Mouse (Mus musculus) Patski (cell line): ENCODE measurements around the gene Fancl. TPM values are rescaled to one million over a fixed set of nuclear protein-coding genes. Genes with fewer than 3 reads are reported as not detected.

Experiments used
- ATAC-seq: fragments of 100-300 bp; one replicate; pipeline ENCODE4 v1.8.0; 2021
- CTCF ChIA-PET: fragments of 350-600 bp; sonication (Branson Sonifier 250); formaldehyde crosslinking; loops from one replicate; lab custom pipeline; 2022; ENCODE audit warnings: inconsistent platforms; lab: Charles Lee
- POLR2A ChIA-PET: fragments of 350-600 bp; sonication (Branson Sonifier 250); formaldehyde crosslinking; loops from one replicate; lab custom pipeline; 2022; ENCODE audit warnings: antibody characterized with exemption, inconsistent platforms; lab: Charles Lee
- DNase-seq: peaks from one replicate; pipeline ENCODE4 v3.0.0-alpha.2; 2011; ENCODE audit warnings: low read depth, low spot score
- H3K27me3 ChIP-seq: fragments of 371-371 bp; one replicate; pipeline ENCODE4 v1.5.1; 2021
- CTCF ChIP-seq: fragments of 100-300 bp; IDR thresholded peaks from one replicate; pipeline ENCODE4 v1.5.1; 2021
- in situ Hi-C: fragments of 300-500 bp; cut with MboI; formaldehyde crosslinking; loops from 3 replicates; pipeline ENCODE4 v1.11.1; 2018; ENCODE audit warnings: low pct_unique_long_range_greater_than_20kb, mixed read lengths
- polyA plus RNA-seq: library from polyadenylated mRNA; unstranded; gene quantifications from one replicate; pipeline ENCODE4 v1.2.3, GENCODE M21; 2021

Fancl gene
- polyA plus RNA-seq, 1 experiment from 2014 or later: 16.7 TPM

DNA sequence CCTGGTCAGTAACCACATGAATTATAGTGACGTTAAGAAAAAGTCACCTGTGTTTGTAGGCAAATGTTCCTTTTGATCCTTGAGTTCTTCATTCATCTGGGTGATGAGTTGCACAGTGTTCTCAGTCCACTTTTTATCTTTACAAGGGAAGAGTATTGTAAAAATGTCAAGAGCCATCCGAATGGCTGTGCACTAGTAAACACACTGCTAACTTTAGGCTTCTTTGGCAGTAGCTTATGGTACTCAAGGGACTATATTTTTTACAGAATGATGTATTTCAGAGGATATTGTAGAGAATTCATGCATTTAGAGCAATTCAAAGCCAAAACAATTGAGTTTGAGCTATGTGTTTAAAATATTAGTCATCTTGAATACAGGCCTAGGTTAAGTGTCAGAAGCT is 35.5 kb downstream of the Fancl start:
- ChIA-PET POLR2A (no interaction called here), CTCF (interaction anchor here (1.0 kb wide), 1 partner anchor 16 kb away, joined by 3 read pairs; no protein-coding TSS in a partner anchor)
- ATAC-seq: no peak
- no peaks in the 10 kb centered on the region for H3K27me3 ChIP-seq
- in situ Hi-C loops: no loop called here
- no peak for TF ChIP-seq CTCF
- no peak for DNase-seq

DNA sequence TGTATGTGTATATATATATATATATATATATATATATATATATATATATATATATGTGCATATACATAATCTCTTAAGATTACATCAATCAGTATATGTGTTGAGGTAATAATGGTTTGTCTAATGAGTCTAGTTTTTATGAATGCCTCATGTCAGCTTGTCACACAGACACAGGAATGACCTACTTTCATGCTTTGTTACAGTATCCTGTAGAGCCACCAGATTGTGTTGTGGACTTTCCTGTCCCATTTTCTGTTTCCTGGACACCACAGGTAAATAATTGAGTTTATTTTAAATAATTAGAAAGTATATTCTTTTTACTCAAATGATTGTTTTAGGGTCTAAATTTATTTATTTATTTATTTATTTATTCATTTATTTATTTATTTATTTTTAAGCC is 48.3 kb downstream of the Fancl start:
- no peak for TF ChIP-seq CTCF
- H3K27me3 ChIP-seq: no peaks in the 10 kb centered on the region
- in situ Hi-C loops: no loop called here
- ATAC-seq (no peak), DNase-seq (no peak)
- ChIA-PET CTCF (interaction anchor here (1.2 kb wide), 1 partner anchor 22 kb away, joined by 3 read pairs; no protein-coding TSS in a partner anchor), POLR2A (no interaction called here)

GRCm38 (mm10) chr11:26437818-26438217 is 51.9 kb downstream of the Fancl start:
- POLR2A ChIA-PET: no interaction called here
- in situ Hi-C loops: no loop called here
- no peak for TF ChIP-seq CTCF
- DNase-seq: no peak
- CTCF ChIA-PET: no interaction called here
- no peak for ATAC-seq
- no peaks in the 10 kb centered on the region for H3K27me3 ChIP-seq

DNA sequence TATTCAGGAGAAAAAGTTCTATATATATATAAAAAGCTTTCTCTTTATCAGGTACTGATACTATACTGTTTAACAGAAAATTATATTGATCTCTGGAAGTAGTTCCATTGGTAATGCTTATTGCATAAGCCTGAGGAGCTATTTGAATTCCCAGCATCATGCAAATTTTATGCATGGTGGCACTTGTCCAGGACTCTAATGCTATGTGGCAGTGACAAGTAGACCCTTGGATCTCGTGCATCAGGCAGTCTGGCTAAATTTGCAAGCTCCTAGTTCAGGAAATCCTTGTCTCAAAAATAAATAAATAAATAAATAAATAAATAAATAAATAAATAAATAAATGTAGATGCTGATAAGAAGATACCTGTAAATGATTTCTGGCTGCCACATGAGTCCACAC is 55.2 kb downstream of the Fancl start:
- CTCF ChIA-PET: interaction anchor here (1.8 kb wide), 1 partner anchor 27 kb away, joined by 4 read pairs; no protein-coding TSS in a partner anchor
- no peak for TF ChIP-seq CTCF
- POLR2A ChIA-PET: no interaction called here
- ATAC-seq (no peak), DNase-seq (no peak)
- in situ Hi-C loops: no loop called here
- H3K27me3 ChIP-seq: no peaks in the 10 kb centered on the region

DNA sequence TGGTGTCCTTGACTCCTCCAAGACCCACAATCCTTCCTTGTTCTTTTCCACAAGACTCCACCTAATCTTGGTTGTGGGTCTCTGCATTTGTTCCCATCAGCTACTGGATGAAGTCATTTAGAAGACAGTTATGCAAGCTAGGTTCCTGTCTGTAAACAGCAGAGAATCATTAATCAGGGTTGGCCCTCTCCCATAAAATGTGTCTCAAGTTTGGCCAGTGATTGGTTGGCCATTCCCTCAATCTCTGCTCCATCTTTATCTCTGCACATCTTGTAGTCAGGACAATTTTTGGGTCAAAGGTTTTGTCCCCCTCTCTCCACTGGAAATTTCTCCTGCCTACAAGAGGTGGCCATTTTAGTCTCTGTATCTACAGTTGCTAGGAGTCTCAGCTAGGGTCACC is 58.4 kb downstream of the Fancl start:
- H3K27me3 ChIP-seq: no peaks in the 10 kb centered on the region
- DNase-seq: no peak
- in situ Hi-C loops: no loop called here
- no peak for ATAC-seq
- no peak for TF ChIP-seq CTCF
- POLR2A ChIA-PET: no interaction called here
- CTCF ChIA-PET: interaction anchor here (1.4 to 1.9 kb wide), 2 partner anchors 11 to 31 kb away, joined by 3 to 4 read pairs; no protein-coding TSS in a partner anchor

DNA sequence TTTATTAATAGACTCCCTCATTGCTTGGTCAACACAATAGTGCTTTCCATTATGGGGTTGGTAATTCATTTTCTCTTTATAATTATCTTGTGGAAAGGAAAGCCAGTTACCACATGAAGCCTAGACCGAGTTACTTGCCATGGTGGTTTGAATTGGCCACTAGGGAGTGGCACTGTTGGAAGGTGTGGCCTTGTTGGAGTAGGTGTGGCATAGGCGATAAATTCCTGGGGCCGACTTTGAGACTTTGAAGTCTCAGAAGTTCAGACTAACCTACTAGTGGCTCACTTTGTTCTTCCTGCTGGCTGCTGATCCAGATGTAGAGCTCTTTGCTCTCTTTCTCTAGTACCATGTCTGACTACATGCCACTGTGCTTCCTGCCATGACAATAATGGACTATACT is 63.9 kb downstream of the Fancl start:
- ChIA-PET CTCF (no interaction called here), POLR2A (no interaction called here)
- DNase-seq (no peak), ATAC-seq (no peak)
- TF ChIP-seq CTCF: no peak
- in situ Hi-C loops: no loop called here
- H3K27me3 ChIP-seq: no peaks in the 10 kb centered on the region

- no peak for TF ChIP-seq CTCF
- DNase-seq: no peak
- CTCF ChIA-PET: no interaction called here
- no peaks in the 10 kb centered on the region for H3K27me3 ChIP-seq
- in situ Hi-C loops: no loop called here
- POLR2A ChIA-PET: no interaction called here
- no peak for ATAC-seq
Measured at GRCm38 (mm10) chr11:26450636-26451035, 64.7 kb downstream of the Fancl start.

GRCm38 (mm10) chr11:26451228-26451627 is 65.3 kb downstream of the Fancl start:
- no peaks in the 10 kb centered on the region for H3K27me3 ChIP-seq
- POLR2A ChIA-PET: no interaction called here
- no peak for DNase-seq
- in situ Hi-C loops: no loop called here
- CTCF ChIA-PET: interaction anchor here (1.4 kb wide), 1 partner anchor 26 kb away, joined by 5 read pairs; no protein-coding TSS in a partner anchor
- no peak for TF ChIP-seq CTCF
- ATAC-seq: no peak

DNA sequence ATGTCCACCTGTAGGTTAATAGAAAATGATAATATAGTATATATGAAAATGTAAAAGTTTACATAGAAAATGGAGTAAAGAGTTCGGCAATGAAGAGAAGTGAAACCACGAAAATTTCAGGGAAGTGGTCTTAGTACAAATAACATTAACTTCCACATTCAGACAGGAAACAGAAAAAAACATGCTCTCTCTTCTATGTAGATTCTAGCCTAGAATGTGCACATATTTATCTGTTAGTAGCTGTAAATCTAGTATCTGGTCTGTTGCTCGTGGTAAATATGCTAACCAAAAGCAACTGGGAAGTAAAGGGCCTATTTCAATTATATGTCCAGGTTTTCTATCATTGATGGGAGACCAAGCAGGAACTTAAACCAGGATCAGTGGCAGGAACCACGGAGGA is 66.8 kb downstream of the Fancl start:
- H3K27me3 ChIP-seq: no peaks in the 10 kb centered on the region
- CTCF ChIA-PET: interaction anchor here (1.4 kb wide), 1 partner anchor 25 kb away, joined by 5 read pairs; no protein-coding TSS in a partner anchor
- no peak for DNase-seq
- ATAC-seq: no peak
- in situ Hi-C loops: no loop called here
- POLR2A ChIA-PET: no interaction called here
- no peak for TF ChIP-seq CTCF

- TF ChIP-seq CTCF: no peak
- in situ Hi-C loops: no loop called here
- POLR2A ChIA-PET: no interaction called here
- CTCF ChIA-PET: no interaction called here
- H3K27me3 ChIP-seq: no peaks in the 10 kb centered on the region
- no peak for ATAC-seq
- no peak for DNase-seq
Measured at GRCm38 (mm10) chr11:26454081-26454480, 68.1 kb downstream of the Fancl start.

DNA sequence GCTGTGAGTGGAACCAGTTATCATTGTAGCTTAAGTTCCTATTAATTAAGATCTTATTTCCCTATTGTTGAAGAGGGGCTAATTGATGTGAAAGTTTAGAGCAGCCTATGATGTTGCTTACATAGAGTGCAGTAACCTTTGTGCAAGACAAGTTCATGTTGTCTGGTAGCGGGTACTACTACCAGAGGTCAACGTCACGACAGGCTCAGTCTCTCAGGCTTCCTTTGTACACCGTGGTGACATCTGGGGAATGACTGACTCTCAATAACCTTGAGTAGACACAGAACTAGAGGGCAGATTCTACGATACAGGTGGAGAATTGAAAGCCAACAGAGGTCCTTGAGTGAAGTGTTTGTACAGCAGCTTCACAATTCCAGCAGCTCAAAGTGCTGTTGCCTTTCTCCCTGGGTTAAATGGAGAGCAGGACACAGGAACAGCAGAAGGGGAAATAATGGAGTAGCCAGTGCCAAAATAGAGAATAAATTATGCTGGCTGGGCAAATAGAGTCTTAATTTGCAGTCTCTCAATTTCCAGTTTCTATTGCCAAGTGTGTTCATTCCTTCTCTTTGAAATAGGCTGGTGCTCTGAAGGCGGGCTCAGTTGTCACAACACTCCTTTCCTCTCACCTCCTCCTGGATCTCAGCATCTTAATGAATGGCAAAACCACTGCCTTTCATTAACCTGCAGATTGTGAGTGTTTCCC is 91.3 kb downstream of the Fancl start:
- in situ Hi-C loops: no loop called here
- ATAC-seq: no peak
- POLR2A ChIA-PET: no interaction called here
- H3K27me3 ChIP-seq: no peaks in the 10 kb centered on the region
- CTCF ChIA-PET: interaction anchor here (1.4 to 2.0 kb wide), 2 partner anchors 25 to 53 kb away, joined by 3 to 5 read pairs; no protein-coding TSS in a partner anchor
- no peak for TF ChIP-seq CTCF
- DNase-seq: no peak
